Mouse (Mus musculus): ENCODE data around the gene Manbal.
"Not testable (repeated sequence)": the region's sequence is repeated elsewhere in the genome, so short reads cannot be mapped to it uniquely, and the experiment has no call there.

The Manbal gene

DNA sequence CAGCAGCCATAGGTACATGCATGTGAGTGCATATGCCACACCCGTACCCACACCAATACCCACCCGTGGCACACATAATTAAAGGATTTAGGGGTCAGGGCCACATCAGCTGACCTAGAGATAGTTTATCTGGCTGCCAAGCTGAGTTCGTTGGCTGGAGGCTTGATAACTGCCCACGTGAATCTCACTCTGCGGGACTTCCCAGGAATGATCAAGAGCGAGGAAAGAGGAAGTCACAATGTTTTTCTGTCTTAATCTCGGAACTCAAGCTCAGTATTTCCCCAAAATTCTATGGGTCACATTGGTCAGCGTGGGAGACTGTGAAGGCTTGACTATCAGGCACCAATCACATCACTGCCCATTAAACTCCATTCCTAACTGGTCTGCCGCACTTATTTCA, 632 bp upstream of the Manbal start:
- in situ Hi-C loops (cut with MboI, MseI), result no loop called here

DNA sequence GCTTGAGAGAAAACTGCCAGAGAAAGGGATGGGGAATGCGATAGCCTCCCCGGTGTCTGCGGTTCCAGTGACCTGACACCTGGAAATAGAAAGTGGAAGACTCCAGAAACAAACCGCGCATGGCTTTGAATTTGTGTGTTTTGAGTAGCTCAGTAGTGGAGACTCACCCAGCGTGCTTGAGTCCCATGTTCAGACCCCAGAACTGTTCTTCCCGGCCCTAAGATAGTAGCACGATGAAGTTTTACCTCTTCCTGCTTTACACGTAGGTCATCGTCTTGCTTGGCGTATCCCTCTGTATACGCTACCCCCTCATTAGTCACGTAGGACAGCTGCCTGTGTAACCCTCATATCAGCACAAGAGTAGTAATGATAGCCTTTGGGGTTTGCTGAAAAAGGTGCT, 597 bp downstream of the Manbal start:
- in situ Hi-C loops (cut with MboI, MseI), result no loop called here

DNA sequence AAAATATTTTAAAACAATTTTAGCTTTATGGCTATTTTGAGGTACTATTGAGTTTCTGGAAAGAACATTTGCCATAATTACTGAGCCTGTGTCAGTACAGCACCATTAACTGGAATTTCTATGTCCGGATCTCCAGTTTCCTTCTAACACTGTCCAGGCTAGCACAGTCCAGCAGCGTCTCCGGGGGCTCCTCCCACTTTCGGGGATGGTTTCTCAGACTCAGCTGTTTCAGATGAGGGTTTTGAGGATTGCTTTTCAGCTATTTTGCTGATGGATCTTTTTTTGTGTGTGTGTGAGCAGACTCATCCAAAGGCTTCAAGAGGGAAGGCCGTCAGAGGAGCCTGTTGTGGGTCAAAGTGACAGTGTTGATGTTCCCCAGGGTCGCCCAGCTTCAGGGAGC, 4.3 kb downstream of the Manbal start:
- in situ Hi-C loops (cut with MboI, MseI), result no loop called here

DNA sequence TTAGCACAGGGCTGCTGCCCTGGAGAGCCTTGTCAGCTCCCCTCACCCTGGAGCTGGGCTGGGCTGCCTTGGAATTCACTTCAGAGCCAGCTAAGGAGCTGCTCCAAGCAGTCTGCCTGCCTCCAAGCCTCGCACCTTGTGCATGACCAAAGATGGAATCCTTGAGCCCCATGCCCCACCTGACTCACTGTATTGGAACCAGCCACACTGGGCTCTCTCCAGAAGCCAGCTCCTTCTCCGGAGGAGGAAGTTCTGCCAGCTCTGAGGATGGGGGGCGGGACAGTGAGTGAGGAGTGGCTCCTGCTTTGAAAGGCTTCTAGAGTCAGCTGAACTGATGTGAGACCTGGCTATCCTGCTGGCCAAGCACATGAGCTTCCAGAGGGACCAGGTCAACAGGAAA, 6.3 kb downstream of the Manbal start:
- in situ Hi-C loops (cut with MboI, MseI), result no loop called here

DNA sequence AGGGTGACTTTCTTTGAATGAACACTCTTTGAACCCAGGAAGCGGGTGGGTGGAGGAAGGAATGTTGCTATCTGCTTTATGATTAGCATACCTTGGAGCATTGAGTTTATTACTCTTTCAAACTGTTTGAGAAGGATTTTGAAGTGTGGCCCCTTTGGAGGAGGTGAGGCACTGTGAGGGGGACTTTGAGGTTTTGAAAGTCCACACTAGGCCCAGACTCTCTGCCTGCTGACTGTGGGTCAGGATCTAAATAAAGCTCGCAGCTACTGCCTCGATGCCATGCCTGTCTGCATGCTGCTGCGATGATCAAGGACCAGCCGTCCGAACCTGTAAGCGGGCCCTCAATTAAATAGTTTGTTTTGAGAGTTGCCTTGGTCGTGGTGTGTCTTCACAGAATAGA, 7.7 kb downstream of the Manbal start:
- in situ Hi-C loops (cut with MboI, MseI), result no loop called here

DNA sequence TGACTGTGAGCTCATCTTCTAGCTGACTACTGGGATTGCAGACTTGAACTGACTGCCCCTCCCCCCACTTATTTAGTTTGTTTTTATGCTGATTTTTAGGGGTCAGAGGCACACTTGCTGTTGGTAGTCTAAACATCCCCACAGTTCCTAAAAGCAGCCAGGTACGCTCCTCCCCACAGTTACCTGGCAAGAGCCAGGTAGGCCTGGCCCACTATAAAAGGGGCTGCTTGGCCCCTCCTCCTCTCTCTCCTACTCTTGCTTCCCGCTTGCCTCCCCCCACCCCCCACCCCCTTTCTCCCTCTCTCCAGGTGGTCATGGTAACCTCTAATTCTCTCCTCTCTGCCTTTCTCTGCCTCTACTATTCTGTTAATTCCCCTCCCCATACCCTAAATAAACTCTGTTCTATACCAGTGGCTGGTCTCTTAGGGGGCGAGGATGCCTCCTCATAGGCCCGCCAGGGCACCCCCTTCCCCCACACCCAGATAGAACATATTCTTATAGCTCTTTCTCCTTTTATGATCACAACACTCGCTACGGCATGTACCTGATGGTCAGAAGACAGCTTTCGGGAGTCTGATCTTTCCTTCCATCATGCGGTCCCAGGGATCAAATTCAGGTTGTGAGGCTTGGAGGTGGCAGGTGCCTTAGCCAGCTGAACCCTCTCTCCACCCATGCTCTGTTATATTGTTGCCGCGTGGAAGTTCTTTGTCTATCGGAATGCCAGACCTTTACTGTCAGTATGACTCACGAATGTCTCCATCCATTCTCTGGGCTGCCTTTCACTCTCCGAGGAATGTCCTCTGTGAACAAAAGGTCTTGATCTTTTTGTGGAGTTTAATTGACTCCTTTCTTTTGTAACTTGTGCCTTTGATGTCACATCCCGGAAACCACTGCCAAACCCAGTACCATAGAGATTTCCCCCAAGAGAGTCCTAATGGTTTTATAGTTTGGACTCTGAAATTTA, 8.7 kb downstream of the Manbal start:
- in situ Hi-C loops (cut with MboI, MseI), result no loop called here

DNA sequence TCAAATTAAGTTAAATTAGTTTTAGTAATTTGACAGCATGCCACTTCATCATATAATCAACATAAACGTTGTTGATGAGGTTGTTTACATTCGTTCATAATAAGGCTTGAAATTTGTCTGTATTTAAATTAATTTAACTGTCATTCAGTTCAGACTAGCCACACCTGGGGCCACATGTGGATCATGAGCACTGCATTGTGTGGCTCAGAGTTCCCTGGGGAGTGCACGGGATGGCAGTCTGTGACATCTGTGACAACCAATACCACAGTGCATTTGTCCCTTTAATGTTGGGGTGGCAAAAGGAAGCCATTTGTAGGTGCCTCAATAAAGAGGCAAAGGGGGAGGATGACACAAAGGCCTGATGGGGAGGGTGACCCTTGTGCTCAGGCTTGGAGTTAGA, 9.6 kb downstream of the Manbal start:
- in situ Hi-C loops (cut with MboI, MseI), result no loop called here

DNA sequence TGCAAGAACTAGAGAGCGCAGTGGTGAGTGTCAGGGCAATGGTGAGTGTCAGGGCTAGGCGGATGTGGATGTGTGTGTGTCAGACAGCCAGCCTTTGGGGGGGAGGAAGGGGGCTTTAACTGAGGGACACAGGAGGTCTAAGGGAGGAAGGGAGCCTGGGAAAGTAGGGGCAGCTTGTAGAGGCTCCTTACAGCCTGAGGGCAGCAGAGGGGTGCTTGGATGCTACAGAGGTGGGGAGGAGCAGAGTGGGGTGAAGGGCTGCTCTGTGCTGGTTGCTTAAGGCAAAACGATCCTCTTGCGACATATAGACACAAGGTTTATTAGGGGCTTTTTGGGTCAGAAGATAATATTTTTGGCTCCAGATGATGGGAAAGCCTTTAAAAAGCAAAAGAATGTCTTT, 17.4 kb downstream of the Manbal start:
- in situ Hi-C loops (cut with MboI, MseI), result no loop called here

DNA sequence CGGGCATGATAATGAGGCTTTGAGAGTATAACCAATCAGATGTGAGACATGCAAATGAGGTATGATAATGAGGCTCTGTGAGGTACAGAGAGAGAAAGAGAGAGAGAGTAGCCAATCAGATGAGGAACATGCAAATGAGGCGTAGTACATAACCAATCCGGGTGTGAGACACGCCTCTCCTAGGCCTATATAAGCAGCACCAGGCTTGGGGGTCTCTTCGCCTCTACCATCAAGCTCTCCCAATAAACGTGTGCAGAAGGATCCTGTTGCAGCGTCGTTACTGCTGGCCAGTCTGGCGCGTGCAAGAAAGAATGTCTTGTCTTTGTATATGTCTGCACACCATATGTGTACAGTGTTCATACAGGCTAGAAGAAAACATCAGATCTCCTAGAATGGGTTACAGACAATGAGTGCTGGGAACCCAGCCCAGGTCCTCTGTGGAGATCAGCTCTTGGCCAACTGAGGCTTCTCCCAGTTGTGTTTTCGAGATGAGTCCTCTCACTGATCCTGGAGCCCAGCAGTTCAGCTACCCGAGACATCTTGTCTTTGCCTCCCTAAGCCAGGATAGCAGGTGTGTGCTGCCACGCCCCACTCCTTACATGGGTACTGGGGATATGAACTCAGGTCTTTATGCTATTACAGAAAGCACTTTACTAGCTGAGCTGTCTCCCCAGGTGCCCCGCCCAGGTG, 21.7 kb downstream of the Manbal start:
- in situ Hi-C loops (cut with MboI, MseI), result not testable (repeated sequence)

DNA sequence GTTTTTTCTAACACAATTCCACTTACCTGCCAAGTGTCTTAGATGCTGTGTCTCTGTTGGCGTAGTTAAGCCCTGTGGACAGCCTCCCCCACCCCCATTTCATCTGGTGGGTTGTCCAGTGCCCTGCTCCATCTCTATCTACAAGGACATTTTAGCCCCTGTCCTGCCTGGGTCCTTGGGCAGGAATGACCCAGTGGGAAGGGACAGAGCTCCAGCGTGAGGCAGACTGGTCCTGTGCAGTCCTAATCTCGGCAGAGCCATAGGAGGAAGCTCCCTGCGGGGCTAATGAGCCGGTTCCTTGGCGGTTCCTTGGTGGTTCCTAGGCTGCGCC, 22.2 kb downstream of the Manbal start:
- in situ Hi-C loops (cut with MboI, MseI), result no loop called here

DNA sequence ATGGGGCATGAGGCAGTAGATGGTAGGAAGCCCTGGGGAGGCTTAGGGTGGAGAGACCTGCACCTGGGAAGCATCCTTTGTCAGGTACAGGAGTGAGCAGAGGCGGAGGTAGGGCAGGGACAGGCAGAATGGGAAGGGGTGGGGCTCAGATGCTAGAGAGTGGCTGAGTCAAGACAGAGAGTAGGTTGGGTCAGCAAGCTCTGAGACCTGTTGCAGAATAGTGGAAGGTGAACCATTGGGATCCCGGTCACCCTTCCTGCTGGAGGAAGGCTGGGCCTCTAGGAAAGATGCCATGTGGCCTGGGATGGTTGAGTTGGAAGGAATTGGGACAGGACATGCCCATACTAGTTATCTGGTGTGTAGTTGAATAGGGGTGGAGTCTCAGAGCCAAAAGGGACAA, 24.9 kb downstream of the Manbal start:
- in situ Hi-C loops (cut with MboI, MseI), result no loop called here

DNA sequence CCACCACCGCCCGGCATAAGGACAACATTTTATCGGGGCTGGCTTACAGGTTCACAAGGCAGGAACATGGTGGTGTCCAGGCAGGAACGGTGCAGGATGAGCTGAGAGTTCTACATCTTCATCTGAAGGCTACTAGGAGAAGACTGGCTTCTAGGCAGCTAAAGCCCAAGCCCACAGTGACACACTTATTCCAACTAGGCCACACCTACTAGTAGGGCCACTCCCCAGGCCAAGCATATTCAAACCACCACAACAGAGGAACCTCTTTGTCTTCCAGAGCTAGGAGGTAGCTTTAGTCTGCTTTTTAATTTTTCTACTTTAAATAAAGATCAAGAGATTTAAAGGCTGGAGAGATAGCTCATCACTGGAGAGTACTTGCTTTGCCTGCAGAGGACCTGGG, 26.2 kb downstream of the Manbal start:
- in situ Hi-C loops (cut with MboI, MseI), result no loop called here

DNA sequence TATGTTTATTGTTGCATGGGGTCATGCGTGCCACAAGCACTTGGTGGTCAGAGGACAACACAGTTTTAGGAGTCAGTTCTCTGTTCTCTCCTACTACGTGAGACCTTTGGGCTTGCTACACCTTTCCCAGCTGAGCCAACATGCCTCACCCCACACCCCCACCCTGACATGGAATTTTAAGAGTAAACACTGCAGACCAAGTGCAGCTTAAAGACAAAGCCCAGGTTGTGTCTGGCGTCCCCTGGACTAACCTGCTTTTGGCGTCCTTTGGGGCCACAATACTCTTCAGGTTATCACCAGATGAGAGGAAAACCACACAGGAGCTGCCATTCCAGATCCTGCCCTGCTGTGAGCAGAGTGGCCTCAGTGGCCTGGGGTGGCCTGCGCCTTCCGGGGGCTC, 27.5 kb downstream of the Manbal start:
- in situ Hi-C loops (cut with MboI, MseI), result no loop called here

DNA sequence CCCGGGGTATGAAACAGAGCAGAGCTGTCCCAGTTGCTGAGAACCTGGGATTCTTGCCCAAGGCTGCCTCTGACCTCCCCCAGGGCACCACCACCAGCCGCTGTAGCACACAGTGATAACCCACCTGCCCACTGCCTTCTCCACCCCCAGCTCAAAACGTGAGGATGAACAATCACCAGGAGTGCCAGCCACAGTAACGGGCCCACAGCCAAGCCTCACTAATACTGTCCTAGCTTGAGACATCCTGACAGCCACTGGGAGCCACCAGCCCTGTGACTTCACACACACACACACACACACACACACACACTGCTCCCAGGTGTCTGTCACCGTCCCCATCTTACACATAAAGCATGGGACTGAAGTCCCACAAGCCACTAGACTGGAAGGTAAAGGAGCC, 28.0 kb downstream of the Manbal start:
- in situ Hi-C loops (cut with MboI, MseI), result no loop called here

DNA sequence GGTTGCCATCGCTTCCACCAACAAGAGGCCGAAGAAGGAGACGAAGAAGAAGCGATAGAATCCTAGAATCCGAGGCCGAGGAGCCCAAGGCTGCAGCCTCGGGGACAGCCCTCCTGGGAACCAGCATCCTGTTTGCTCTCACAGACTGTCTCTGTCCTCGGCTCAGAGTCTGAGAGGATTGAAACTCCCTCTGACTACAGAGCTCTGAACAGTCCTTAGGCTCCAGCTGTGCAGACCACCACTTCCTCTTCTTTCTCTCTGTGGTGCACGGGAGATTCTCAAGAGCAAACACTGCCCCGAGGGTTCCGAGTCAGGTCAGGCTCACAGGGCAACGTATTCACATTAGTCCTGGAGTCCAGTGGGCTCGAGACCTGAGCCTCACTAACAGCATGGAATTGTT, 28.6 kb downstream of the Manbal start:
- in situ Hi-C loops (cut with MboI, MseI), result no loop called here

DNA sequence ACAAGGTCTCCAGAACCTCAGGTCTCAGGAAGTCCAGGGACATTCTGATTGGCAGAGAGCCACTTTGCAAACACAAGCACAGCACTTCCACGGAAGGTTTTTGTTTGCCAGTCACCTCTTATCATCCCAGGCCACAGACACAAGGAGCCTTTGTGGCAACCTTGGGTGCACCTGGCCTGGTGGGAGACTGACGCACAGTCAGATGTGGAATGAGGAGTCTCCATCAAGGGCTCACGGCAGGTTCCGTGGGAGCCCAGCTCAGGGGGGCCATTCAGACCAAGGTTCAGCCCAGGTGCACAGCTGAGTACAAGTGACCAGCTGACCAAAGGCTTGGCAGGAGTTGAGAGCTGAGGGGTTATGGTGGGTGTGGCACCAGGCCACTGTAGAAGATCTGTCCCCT, 30.0 kb downstream of the Manbal start:
- in situ Hi-C loops (cut with MboI, MseI), result no loop called here

DNA sequence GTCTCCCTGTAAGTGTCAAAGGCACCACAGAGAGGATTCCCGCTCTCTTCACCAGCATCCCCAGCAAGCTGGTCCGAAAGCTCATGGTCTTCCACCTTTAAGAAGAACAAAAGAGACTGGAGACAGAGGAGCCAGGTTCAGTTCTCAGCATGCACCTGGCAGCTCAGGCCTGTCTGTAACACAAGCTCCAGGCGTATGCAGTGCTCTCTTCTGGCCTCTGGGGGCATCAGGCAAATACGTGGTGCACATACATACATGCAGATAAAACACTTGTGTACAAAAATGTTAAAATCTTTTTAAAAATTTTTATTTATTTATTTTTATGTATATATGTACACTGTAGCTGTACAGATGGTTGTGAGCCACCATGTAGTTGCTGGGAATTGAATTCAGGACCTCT, 31.1 kb downstream of the Manbal start:
- in situ Hi-C loops (cut with MboI, MseI), result no loop called here

DNA sequence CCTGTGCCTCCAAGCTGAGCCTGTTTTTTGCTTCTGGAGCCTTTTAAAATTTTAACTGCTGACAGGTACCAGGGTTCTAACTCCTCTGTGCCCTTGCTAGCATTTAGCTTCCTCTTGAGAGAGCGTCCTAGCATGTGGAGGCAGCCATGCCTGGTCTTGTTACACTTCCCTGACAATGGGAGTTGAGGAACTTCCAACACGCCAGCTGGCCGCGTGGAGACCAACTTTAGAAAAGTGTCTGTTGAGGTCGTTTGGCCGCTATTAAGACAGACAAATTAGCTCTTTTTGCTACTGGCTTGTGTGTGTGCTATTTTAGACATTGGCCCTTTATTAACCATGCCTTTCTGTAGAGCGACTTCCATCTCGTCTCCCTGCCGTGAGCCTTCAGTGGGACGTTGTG, 32.4 kb downstream of the Manbal start:
- in situ Hi-C loops (cut with MboI, MseI), result no loop called here

DNA sequence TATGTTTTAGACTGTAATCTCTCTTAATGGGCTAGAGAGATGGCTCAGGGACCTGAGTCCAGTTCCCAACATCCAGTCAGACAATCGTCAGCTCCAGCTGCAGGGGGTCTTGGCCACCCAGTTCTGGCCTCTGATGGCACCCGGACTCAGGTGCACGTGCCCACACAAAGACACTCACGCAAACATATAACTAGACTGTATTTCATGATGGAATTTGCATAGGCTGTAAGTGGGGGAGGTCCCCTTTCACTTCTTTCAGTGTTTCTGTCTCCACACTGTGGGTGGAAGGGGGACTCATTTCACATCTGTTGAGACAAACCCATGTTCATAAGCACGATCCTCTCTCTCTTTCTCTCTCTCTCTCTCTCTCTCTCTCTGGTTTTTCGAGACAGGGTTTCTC, 33.1 kb downstream of the Manbal start:
- in situ Hi-C loops (cut with MboI, MseI), result no loop called here

DNA sequence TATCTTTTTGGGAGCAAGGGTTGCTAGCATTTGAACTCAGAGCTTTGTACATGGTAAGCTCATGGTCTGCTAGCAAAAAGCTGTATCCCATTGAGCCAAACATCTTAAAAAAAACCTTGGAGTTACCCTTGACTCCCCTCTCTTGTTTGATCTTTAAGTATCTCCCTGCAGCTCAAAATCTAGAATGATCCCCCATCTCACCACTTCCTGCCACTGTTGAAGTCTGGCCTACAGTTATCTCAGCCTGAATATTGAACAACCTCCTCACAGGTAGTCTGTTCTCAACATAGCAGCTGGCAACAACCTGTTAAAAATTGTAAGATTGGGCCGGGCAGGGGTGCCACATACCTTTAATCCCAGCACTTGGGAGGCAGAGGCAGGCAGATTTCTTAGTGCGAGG, 33.9 kb downstream of the Manbal start:
- in situ Hi-C loops (cut with MboI, MseI), result no loop called here

DNA sequence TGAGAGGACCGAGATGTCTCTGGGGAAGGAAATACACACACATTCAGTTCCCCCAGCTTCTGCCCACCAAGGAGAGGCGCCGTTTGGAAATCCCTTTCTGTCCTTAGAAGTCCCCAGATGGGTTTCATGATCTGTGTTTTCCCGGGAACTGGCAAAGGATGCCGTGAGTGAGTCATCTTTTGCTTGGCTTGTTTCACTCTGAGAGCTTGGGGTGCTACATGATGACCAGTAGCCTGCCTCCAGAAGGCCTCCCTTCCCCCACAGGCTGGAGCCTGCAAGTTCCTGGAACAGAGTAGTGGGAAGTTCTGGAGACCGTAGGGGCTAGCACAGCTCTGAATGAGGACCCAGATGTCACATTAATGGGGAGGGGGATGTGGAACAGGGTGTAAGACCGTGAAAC, 40.2 kb downstream of the Manbal start:
- in situ Hi-C loops (cut with MboI, MseI), result no loop called here

DNA sequence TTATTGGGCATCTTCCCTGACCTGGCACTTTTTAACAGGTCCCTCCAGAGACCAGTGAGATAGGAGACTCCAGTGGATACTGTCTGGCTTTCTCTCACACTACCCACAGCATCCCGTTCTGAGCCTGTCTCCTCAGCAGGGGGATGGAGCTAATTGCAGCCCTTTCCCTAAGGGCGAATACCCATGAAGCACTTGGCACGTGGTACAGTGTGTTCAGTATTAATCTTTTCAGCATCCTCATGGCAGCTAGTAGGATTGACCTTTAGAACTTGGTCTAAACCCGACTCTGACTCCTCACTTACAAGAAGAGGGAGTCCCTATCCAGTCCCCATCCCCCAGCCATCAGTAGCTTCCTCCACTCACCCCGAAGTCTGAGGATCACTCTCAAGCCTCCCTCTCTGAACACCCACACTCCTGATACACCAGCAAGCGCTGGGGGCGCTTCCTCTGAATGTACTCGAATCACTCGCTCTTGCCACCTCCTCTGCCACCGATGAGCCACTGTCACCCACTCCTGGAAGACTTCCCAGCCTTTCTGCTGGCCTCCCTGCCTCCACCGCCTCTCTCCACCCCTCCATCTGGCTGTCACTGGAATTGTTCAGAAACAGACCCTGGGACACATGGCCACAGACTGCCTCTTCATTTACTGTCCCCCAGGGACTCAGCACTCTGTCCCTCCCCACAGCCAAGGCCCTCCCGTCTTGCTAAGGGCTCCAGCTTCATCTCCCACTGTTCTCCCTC, 42.6 kb downstream of the Manbal start:
- in situ Hi-C loops (cut with MboI, MseI), result no loop called here

All from regulatory T cell (primary cell).